Mouse (Mus musculus) induced T-regulatory cell, adult 2 months (primary cell): ENCODE measurements around the gene Hoxa10.

ENCODE experiments used
- DNase-seq: peaks from one replicate; pipeline ENCODE4 v3.0.0-alpha.2; 2012; ENCODE audit warnings: low read depth

Hoxa10 gene

GRCm38 (mm10) chr6:52182793-52183192, 57.9 kb downstream of the Hoxa10 start:
- no peak for DNase-seq

DNA sequence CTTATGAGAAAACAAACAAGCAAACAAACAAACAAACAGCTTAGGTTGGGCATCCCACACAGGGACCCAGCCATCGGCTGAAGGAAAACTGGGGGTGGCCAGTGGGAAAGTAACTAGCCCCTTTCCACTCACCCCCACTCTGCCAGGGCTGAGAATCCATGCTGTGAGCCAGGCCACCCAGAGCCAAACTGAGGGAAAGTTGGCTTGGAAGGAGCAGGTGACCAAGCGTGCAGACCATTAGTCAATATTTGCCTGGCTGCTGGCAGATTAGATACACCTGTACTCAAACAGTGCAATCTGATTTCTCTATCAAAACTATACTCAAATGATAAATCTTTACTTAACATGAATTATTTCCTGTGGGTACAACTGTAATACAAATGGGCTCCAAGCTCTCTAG, 58.6 kb downstream of the Hoxa10 start:
- DNase-seq, result no peak
